Mouse (Mus musculus): ENCODE data around the gene Creg2. TPM values are rescaled to one million over a fixed set of nuclear protein-coding genes. Genes with fewer than 3 reads are reported as not detected.

Gene Creg2
- total and polyA plus RNA-seq, 2 experiments, result not detected

GRCm38 (mm10) chr1:39573890-39574289, 77.4 kb downstream of the Creg2 start:
- no peak overlapping the region for H3K4me3 ChIP-seq (ENCODE audit: insufficient read depth, low read depth, low read length)
- DNase-seq (ENCODE audit: extremely low read depth, low read depth, low spot score), result peak; percentile 53
- no peak overlapping the region for H3K9ac ChIP-seq (ENCODE audit: low read depth, low read length)
- TF ChIP-seq POLR2A (IDR thresholded peaks at IDR 0.05; ENCODE audit: extremely low read depth, insufficient read depth, low read length), result no peak
- no peak for TF ChIP-seq CTCF (IDR thresholded peaks at IDR 0.05; ENCODE audit: low read depth, low read length)
- peaks cover 35% of the 10 kb centered on the region for H3K4me1 ChIP-seq (ENCODE audit: control insufficient read depth, insufficient read depth, low read length)
- no peaks in the 10 kb centered on the region for H3K27me3 ChIP-seq (ENCODE audit: control insufficient read depth, insufficient read depth, low read length)
- H3K79me2 ChIP-seq (ENCODE audit: control insufficient read depth, insufficient read depth, low read length), result peaks cover 31% of the 10 kb centered on the region; the same call in 1 of the 2 replicates
- peaks cover 3% of the 10 kb centered on the region; the same call in 1 of the 2 replicates for H3K36me3 ChIP-seq (ENCODE audit: control insufficient read depth, insufficient read depth, low read length)
- 42% methylated on average over 7 of the region's 7 CpGs for WGBS
- H3K27ac ChIP-seq (replicated peaks; ENCODE audit: insufficient read depth, low read depth, low read length), result no peak overlapping the region

GRCm38 (mm10) chr1:39571653-39572052, 79.6 kb downstream of the Creg2 start:
- Histone ChIP-seq H3K79me2 (ENCODE audit: control insufficient read depth, insufficient read depth, low read length) (peaks cover 37% of the 10 kb centered on the region; the same call in 1 of the 2 replicates), H3K4me3 (ENCODE audit: insufficient read depth, low read depth, low read length) (no peak overlapping the region), H3K4me1 (ENCODE audit: control insufficient read depth, insufficient read depth, low read length) (peaks cover 26% of the 10 kb centered on the region), H3K36me3 (ENCODE audit: control insufficient read depth, insufficient read depth, low read length) (peaks cover 3% of the 10 kb centered on the region; the same call in 1 of the 2 replicates), H3K27me3 (ENCODE audit: control insufficient read depth, insufficient read depth, low read length) (no peaks in the 10 kb centered on the region), H3K27ac (replicated peaks; ENCODE audit: insufficient read depth, low read depth, low read length) (no peak overlapping the region; the same call in 1 of the 2 replicates), H3K9ac (ENCODE audit: low read depth, low read length) (no peak overlapping the region)
- peak; percentile 57 for DNase-seq (ENCODE audit: extremely low read depth, low read depth, low spot score)
- 14% methylated on average over 6 of the region's 6 CpGs for WGBS
- TF ChIP-seq POLR2A (IDR thresholded peaks at IDR 0.05; ENCODE audit: extremely low read depth, insufficient read depth, low read length) (no peak), CTCF (IDR thresholded peaks at IDR 0.05; ENCODE audit: low read depth, low read length) (no peak)

Other genes starting within 250 kb of the Creg2 start
- gene Tbc1d8, start 172.7 kb downstream of the Creg2 start, total RNA-seq (2014; rRNA removed), result 7.0 and 12.6 TPM in 2 replicates
- gene Tbc1d8, start 172.7 kb downstream of the Creg2 start, polyA plus RNA-seq (2012; rRNA removed), result 8.2 and 13.9 TPM in 2 replicates
- 6.8 and 7.7 TPM in 2 replicates for gene Cnot11, start 116.5 kb downstream of the Creg2 start, total RNA-seq (2014; rRNA removed)
- 9.3 and 9.9 TPM in 2 replicates for gene Cnot11, start 116.5 kb downstream of the Creg2 start, polyA plus RNA-seq (2012; rRNA removed)
- gene Rnf149, start 74.1 kb downstream of the Creg2 start, total RNA-seq (2014; rRNA removed), result 83.6 and 84.2 TPM in 2 replicates
- 58.9 and 66.0 TPM in 2 replicates for gene Rnf149, start 74.1 kb downstream of the Creg2 start, polyA plus RNA-seq (2012; rRNA removed)
- 0.09 TPM in 1 of 2 replicates, not detected in the other for gene Rfx8, start 69.5 kb upstream of the Creg2 start, total RNA-seq (2014; rRNA removed)
- gene Rfx8, start 69.5 kb upstream of the Creg2 start, polyA plus RNA-seq (2012; rRNA removed), result 0.04 TPM in 1 of 2 replicates, not detected in the other
- gene Gm3646, start 153.9 kb upstream of the Creg2 start, total RNA-seq (2014; rRNA removed), result not detected in 2 replicates
- not detected in 2 replicates for gene Gm3646, start 153.9 kb upstream of the Creg2 start, polyA plus RNA-seq (2012; rRNA removed)
- gene Map4k4, start 249.4 kb upstream of the Creg2 start, total RNA-seq (2014; rRNA removed), result 10.7 and 12.4 TPM in 2 replicates
- 6.3 and 7.2 TPM in 2 replicates for gene Map4k4, start 249.4 kb upstream of the Creg2 start, polyA plus RNA-seq (2012; rRNA removed)